Mouse (Mus musculus) brown adipose tissue, adult 24 weeks (tissue): ENCODE results near the gene Sema5b. TPM values are rescaled to one million over a fixed set of nuclear protein-coding genes. Genes with fewer than 3 reads are reported as not detected.

Experiments used
- polyA plus RNA-seq: library from polyadenylated mRNA; stranded (reverse); fragments of >200 nt; gene quantifications from 2 replicates; pipeline ENCODE4 v1.2.4, GENCODE M21; 2012; ENCODE audit not compliant: missing spikeins, insufficient read depth, insufficient read length

The Sema5b gene
- polyA plus RNA-seq, 1 experiment = not detected

Other genes starting within 250 kb of the Sema5b start
- 26.0 and 26.9 TPM in 2 replicates for gene Sec22a, start 177.2 kb upstream of the Sema5b start, polyA plus RNA-seq
- 5.0 and 8.2 TPM in 2 replicates for gene Pdia5, start 50.3 kb upstream of the Sema5b start, polyA plus RNA-seq
- gene Dirc2, start 228.2 kb downstream of the Sema5b start, polyA plus RNA-seq = 12.8 and 15.6 TPM in 2 replicates
- gene Hspbap1, start 229.2 kb downstream of the Sema5b start, polyA plus RNA-seq = 1.5 and 3.1 TPM in 2 replicates